Mouse (Mus musculus) B cell, adult 2 months (primary cell): ENCODE measurements around the gene Gckr.
A peak's percentile ranks its signal among the peaks of the same experiment; 100 is the strongest.

Source experiments
- DNase-seq, 2 experiments: peaks; one replicate each; pipeline ENCODE4 v3.0.0; 2022

The Gckr gene

GRCm38 (mm10) chr5:31297047-31297757 lies at the start of gene Gckr:
Gckr (plus strand) TSS chr5:31297443.
- no peak for DNase-seq

DNA sequence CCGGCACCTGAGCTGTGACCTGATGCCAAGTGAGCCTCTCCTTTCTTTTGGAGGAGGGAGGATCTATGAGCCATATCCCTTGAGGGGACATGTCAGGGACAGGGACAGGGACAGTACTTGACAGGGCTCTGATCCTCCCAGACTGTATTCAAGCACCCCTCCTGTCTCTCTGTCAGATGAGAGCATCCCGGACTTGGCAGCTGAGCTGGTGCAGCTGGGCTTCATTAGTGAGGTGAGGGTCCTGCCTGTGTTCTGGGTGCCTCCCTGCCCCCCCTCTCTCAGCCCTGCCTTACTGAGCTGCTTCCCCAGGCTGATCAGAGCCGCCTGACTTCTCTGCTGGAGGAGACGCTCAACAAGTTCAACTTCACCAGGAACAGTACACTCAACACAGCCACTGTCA lies 46.5 kb upstream of the Gckr start:
- DNase-seq = no peak

- peak; percentile 27 to 41 for DNase-seq
Observed at GRCm38 (mm10) chr5:31251541-31252101, 45.6 kb upstream of the Gckr start, which contains the start of gene Krtcap3. Krtcap3 (plus strand) TSS chr5:31251691.

DNA sequence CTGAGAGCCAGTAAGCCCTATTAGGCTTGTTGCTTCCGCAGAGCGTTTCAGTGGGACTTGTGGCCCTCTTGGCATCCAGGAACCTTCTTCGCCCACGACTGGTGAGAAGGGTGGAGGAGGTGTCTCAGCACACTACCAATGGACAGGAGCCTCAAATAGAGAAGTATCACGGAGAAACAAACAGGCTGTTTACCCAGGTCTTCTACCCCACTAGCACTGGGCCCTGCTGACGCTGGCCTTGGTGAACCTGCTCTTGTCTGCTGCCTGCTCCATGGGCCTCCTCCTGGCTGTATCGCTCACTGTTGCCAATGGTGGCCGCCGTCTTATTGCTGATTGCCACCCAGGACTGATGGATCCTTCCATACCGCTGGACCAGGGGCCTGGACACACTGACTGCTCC lies 45.1 kb upstream of the Gckr start:
- DNase-seq = no peak

- DNase-seq = no peak
Observed at GRCm38 (mm10) chr5:31252795-31253545, 44.3 kb upstream of the Gckr start.

- DNase-seq = no peak
Observed at GRCm38 (mm10) chr5:31253806-31254205, 43.4 kb upstream of the Gckr start.

DNA sequence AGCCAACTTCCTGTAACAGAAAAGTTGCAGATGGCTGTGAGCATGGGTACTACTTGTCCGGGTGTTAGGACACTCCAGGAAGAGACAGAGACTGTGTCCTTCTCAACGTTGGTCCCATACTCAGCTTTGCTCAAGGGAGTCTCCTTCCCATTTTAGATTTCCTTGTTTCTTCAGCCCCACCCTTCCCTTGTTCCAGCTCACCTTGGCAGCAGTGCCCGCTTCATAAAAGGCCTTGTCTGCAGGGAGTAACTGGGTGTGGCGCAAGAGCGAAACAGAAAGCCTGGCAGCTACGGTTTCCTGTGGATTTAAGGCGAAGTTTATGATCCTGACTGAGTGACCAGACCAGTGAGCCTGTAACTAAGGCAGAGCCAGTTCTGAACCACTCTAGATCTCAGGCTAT lies 42.8 kb upstream of the Gckr start:
- DNase-seq = no peak

DNA sequence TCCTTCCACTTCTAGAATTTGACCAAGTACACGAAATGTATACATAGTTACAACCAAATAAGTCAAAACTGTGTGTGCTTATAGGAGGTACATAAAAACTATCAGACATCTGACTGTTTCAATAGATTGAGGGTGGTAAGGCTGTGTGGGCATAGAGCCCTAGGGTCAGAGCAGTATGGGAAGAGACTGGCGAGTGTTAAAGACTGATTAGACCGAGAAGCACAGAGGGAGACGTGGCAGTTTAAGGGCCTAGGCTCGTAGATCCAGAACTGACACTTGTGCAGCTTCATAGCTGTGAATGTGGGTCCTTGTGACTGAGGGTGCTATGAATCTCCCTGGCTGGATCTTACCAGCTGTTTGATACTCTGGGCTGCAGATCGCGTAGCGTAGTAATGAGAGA lies 42.3 kb upstream of the Gckr start:
- DNase-seq = no peak

DNA sequence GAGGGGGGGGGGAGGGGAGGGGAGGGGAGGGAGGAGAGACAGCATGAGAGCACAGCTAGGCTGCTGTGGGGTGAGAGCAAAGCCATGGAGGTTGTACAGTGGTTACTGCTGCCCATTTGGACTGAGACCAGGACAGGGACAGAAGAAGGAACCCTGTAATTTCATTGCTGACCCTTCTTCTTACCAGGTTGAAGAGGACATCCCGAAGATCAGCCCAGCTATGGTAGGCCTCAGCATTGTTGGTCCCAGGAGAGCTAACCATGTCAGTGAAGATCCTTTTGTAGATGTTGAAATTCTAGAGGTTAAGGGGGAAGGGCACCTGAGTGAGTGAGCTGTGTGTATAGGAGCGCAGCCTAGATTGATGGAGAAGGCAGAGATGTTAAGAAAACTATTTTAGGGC lies 41.9 kb upstream of the Gckr start:
- no peak for DNase-seq

- no peak for DNase-seq
Observed at GRCm38 (mm10) chr5:31255971-31256370, 41.3 kb upstream of the Gckr start.

DNA sequence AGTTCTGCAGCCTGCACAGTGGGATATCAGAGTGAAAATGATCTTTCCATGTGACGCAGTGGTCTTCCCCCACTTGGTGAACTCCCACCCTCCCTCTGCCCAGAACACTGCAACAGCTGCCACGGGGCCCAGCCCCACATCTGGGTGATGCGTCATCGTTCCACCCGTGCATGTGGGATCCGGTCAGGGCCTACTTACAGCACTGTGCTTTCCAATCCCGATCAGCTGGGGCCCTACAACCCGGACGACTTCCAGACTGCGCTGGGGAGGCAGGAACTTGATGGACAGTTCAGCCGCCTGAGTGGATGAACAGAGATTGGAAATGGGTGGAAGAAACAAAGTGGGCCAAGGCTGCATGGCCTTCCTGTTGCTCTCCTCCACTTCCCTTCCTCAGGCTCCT lies 39.6 kb upstream of the Gckr start:
- no peak for DNase-seq

GRCm38 (mm10) chr5:31266101-31266500 lies 31.1 kb upstream of the Gckr start:
- DNase-seq = no peak

DNA sequence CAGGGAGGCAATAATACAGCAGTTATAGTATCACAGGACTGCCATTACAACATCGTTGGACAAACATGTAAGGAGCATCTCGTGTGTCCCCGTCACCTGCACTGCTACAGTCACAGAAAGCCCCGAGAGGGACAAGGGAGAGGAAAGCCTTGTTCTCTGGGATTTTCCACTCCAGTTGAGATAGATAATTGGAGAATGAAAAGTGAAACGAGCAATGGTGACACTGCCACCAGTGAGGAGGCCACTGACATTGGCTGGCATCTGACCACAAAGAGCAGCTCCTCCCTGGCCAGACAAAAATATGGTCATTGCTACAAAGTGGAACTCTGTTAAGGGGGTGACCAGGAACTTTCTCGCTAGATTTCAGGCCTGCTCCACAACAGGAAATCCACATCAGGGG lies 29.6 kb upstream of the Gckr start:
- no peak for DNase-seq

DNA sequence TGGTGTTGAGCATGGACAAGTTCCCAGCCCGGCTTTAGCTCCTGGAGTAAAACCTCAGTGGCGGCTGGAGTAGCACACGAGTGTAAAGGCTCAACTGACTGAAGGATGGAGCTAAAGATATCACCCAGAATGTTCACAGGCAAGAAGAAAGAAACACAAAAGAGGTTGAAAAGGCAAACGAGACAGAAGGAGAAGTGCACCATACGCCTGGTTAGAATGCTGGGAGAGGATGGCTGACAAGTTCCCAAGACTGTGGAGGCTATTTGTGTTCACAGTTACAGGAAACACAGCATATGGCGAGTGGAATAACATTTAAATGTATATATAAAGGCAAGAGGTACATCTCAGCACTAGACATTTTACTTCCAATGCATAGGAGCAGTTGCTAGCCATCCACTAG lies 24.2 kb upstream of the Gckr start:
- no peak for DNase-seq

DNA sequence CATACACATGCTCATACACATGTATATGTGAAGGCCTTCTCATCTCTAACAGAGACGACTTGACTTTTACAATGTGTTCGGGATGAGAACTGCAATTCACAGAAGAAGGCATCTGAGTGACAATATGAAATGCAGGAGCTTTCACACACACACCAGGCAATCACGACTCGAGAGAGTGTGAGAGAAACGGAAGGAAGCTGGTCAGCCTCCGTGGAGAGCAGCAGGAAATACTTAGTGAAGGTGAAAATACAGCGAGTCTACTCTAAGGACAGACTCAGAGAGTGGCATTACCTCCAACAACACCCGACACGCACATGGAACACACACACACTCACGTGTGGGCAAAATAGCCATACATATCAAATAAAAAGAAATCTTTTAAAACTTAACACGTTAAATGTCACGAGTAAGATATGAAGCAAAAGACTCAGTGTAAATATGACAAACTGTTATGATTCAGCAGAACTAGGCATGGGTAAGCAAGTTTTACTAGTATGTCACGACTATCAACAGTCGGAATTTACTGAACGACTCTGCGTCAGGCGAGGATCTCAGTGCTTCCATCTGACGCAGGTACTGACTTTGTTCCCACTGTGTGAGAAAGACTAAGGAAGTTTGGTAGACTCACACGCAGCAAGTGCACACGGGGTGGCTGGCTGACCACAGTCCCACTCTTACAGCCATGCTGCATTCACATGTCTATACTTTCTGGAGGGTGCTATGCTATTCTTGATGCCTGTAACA lies 17.8 kb upstream of the Gckr start:
- DNase-seq = peak in 1 of 2 experiments; percentile 35

DNA sequence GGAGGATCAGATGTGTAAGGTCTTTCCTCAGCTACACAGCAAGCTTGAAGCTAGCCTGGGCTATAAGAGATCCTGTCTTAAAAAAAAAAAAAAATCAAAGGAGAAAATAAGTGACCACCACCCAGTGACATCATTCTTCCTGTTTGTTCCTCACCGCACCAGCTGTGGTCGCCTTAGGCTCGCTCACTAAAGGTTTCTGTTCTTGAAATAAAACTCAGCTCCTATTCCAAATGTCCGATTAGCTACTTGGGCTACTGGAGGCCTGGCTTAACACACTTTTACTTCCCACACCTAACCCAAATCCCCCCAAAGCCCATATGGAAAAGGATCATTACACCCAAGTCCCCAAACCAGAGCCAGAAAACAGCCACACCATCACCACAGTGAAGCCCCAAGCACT lies 9.0 kb upstream of the Gckr start:
- DNase-seq = peak; percentile 39 to 46

- DNase-seq = no peak
Observed at GRCm38 (mm10) chr5:31288655-31289054, 8.6 kb upstream of the Gckr start.

- DNase-seq = peak in 1 of 2 experiments; percentile 11
Observed at GRCm38 (mm10) chr5:31289626-31290230, 7.5 kb upstream of the Gckr start.

GRCm38 (mm10) chr5:31290521-31291360 lies 6.5 kb upstream of the Gckr start, which contains the start of gene Ift172:
Ift172 (minus strand) TSS chr5:31291116.
- DNase-seq = peak; percentile 98

- DNase-seq = no peak
Observed at GRCm38 (mm10) chr5:31291361-31291688, 5.9 kb upstream of the Gckr start.

DNA sequence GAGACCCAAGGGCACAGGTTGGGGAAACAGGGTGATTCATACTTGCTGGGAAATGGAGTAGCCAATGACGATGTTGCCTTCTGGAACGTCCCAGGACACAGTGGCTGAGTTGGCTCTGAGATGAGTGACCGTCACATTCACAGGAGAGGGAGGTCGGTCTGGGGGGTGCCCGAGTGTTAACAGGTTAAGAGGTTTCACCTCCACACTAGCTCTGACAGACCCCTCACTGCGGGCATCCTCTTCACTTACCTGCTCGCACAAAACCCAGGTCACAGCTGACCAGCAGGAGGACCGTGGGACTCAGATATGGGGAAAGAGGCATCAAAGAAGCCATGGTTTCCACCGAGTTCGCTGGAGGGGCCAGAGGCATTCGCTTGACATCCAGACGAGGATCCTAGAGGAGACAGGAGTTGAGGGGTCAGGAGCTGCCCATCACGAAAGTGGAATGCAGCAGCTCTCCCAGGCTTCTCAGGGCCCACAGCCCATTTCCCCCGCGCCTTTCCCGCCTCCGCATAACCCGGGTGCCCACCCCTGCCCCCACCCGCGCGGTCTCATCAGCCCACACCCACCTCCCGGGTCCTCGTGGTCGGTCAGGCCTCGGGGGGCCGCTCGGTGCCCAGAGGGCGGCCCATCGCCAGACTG lies 2.2 kb upstream of the Gckr start:
- peak in 1 of 2 experiments; percentile 9 for DNase-seq
